Mouse (Mus musculus): ENCODE measurements around the gene Rbfox3. TPM values are rescaled to one million over a fixed set of nuclear protein-coding genes. Genes with fewer than 3 reads are reported as not detected.

Gene Rbfox3
- polyA plus RNA-seq, 1 experiment from 2014 or later, result 0.76 TPM

DNA sequence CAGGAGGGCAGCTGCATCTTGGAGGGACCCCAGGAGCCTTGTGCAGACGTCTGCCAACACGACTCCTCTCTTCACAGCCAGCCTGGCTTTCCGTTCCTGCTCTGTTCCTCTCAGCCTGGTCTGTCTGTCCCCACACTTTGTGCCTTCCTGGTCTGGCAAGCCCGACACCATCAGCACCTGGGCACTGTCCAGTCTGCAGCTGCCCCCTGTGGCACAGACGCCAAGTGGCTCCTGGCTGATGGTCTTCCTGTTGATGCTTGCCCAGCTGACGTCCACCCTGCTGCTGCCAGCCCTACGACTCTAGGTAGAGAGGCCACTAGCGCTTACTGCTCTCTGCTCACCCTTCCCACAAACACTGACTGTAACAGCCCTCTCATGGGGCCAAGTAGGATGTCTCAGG lies 365.1 kb downstream of the Rbfox3 start:
- WGBS, result 60% methylated on average over 8 of the region's 8 CpGs
- Histone ChIP-seq H3K4me1 (replicated peaks; ENCODE audit: control insufficient read depth, insufficient read depth) (no peaks in the 10 kb centered on the region), H3K9ac (ENCODE audit: low read length) (no peak overlapping the region), H3K27me3 (ENCODE audit: control insufficient read depth, insufficient read depth, low read length) (no peaks in the 10 kb centered on the region), H3K9me3 (ENCODE audit: control insufficient read depth, low read length) (no peaks in the 10 kb centered on the region), H3K4me3 (ENCODE audit: low read depth, low read length) (no peak overlapping the region), H3K4me2 (replicated peaks; ENCODE audit: low read depth) (no peak overlapping the region), H3K36me3 (ENCODE audit: control insufficient read depth, insufficient read depth, low read length) (no peaks in the 10 kb centered on the region), H3K27ac (replicated peaks) (no peak overlapping the region)
- no peak for ATAC-seq (ENCODE audit: low FRiP score, low TSS enrichment)
- no peak for DNase-seq (ENCODE audit: low spot score)
- TF ChIP-seq EP300 (optimal IDR thresholded peaks at IDR 0.05) (no peak), CTCF (IDR thresholded peaks at IDR 0.05; ENCODE audit: low read depth) (no peak)

GRCm38 (mm10) chr11:118545690-118546089 lies 365.7 kb downstream of the Rbfox3 start:
- Histone ChIP-seq H3K27ac (replicated peaks) (no peak overlapping the region), H3K4me1 (replicated peaks; ENCODE audit: control insufficient read depth, insufficient read depth) (no peaks in the 10 kb centered on the region), H3K4me2 (replicated peaks; ENCODE audit: low read depth) (no peak overlapping the region), H3K36me3 (ENCODE audit: control insufficient read depth, insufficient read depth, low read length) (no peaks in the 10 kb centered on the region), H3K4me3 (ENCODE audit: low read depth, low read length) (no peak overlapping the region), H3K9me3 (ENCODE audit: control insufficient read depth, low read length) (no peaks in the 10 kb centered on the region), H3K9ac (ENCODE audit: low read length) (no peak overlapping the region), H3K27me3 (ENCODE audit: control insufficient read depth, insufficient read depth, low read length) (no peaks in the 10 kb centered on the region)
- WGBS, result 24% methylated on average over 4 of the region's 4 CpGs
- ATAC-seq (ENCODE audit: low FRiP score, low TSS enrichment) (no peak), DNase-seq (ENCODE audit: low spot score) (no peak)
- no peak for TF ChIP-seq EP300 (optimal IDR thresholded peaks at IDR 0.05)
- TF ChIP-seq CTCF (IDR thresholded peaks at IDR 0.05; ENCODE audit: low read depth), result no peak

DNA sequence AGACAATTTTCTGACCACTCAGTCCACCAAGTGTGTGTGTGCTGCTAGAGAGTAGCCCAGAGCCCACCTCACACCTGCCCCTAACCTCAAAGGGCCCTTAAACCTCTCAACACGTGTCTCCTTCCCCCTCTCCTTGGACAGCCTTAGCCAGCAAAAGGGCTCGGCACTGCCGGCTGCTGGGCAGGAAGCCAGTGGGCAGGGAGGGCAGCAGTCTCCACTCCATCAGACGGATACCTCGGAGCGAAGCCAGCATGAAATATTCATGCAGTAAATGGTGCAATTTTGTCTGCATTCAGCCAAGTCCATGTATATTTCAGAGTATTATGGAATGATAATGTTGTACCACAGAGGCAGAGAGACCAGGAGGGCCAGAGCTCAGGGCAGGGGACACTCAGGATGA lies 366.8 kb downstream of the Rbfox3 start:
- ATAC-seq (ENCODE audit: low FRiP score, low TSS enrichment) (no peak), DNase-seq (ENCODE audit: low spot score) (no peak)
- no peak overlapping the region for H3K4me2 ChIP-seq (replicated peaks; ENCODE audit: low read depth)
- TF ChIP-seq EP300 (optimal IDR thresholded peaks at IDR 0.05), result no peak
- no peak for TF ChIP-seq CTCF (IDR thresholded peaks at IDR 0.05; ENCODE audit: low read depth)
- no peaks in the 10 kb centered on the region for H3K36me3 ChIP-seq (ENCODE audit: control insufficient read depth, insufficient read depth, low read length)
- H3K27ac ChIP-seq (replicated peaks), result no peak overlapping the region
- 53% methylated on average over 6 of the region's 6 CpGs for WGBS
- no peaks in the 10 kb centered on the region for H3K4me1 ChIP-seq (replicated peaks; ENCODE audit: control insufficient read depth, insufficient read depth)
- H3K27me3 ChIP-seq (ENCODE audit: control insufficient read depth, insufficient read depth, low read length), result no peaks in the 10 kb centered on the region
- H3K9ac ChIP-seq (ENCODE audit: low read length), result no peak overlapping the region
- no peak overlapping the region for H3K4me3 ChIP-seq (ENCODE audit: low read depth, low read length)
- H3K9me3 ChIP-seq (ENCODE audit: control insufficient read depth, low read length), result no peaks in the 10 kb centered on the region

GRCm38 (mm10) chr11:118542906-118543305 lies 368.5 kb downstream of the Rbfox3 start:
- Histone ChIP-seq H3K27me3 (ENCODE audit: control insufficient read depth, insufficient read depth, low read length) (no peaks in the 10 kb centered on the region), H3K9me3 (ENCODE audit: control insufficient read depth, low read length) (no peaks in the 10 kb centered on the region), H3K4me1 (replicated peaks; ENCODE audit: control insufficient read depth, insufficient read depth) (no peaks in the 10 kb centered on the region), H3K4me2 (replicated peaks; ENCODE audit: low read depth) (no peak overlapping the region), H3K9ac (ENCODE audit: low read length) (no peak overlapping the region), H3K4me3 (ENCODE audit: low read depth, low read length) (no peak overlapping the region), H3K27ac (replicated peaks) (no peak overlapping the region), H3K36me3 (ENCODE audit: control insufficient read depth, insufficient read depth, low read length) (no peaks in the 10 kb centered on the region)
- WGBS, result 69% methylated on average over 7 of the region's 7 CpGs
- TF ChIP-seq EP300 (optimal IDR thresholded peaks at IDR 0.05) (no peak), CTCF (IDR thresholded peaks at IDR 0.05; ENCODE audit: low read depth) (no peak)
- ATAC-seq (ENCODE audit: low FRiP score, low TSS enrichment), result no peak
- DNase-seq (ENCODE audit: low spot score), result no peak

DNA sequence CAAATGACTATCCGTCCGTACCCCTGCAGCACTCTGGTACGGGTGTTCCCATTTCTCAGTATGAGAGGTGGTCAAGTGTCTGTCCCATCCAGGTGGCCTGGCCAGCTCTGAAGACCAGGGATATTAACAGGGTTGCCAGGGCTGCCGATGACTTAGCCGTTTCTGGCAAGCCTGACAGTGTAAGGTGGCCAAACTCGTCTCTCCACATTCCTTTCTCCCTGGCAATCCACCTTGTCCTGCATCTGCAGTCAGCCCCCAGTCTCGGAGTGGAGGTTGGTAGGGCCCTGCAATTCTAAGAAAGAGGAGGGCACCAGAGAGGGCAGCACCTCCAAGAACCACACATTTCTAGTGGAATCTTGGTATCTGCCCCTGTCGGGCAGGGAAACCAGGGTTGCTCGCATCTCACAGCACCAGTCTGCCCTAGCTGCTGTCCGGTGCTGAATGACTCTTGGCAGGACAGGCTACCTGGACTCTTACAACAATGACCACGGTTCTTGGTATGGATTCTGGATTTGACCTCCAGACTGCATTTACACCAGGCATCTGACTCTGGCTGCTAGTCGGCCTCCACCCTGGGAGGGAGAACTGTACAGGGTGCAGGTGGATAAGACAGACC lies 370.9 kb downstream of the Rbfox3 start:
- H3K27ac ChIP-seq (replicated peaks), result no peak overlapping the region
- DNase-seq (ENCODE audit: low spot score) (peak; percentile 51), ATAC-seq (ENCODE audit: low FRiP score, low TSS enrichment) (peak; percentile 8; the same call in 1 of the 2 replicates)
- H3K27me3 ChIP-seq (ENCODE audit: control insufficient read depth, insufficient read depth, low read length), result no peaks in the 10 kb centered on the region
- no peaks in the 10 kb centered on the region for H3K4me1 ChIP-seq (replicated peaks; ENCODE audit: control insufficient read depth, insufficient read depth)
- H3K9me3 ChIP-seq (ENCODE audit: control insufficient read depth, low read length), result no peaks in the 10 kb centered on the region
- no peak overlapping the region for H3K4me2 ChIP-seq (replicated peaks; ENCODE audit: low read depth)
- TF ChIP-seq CTCF (IDR thresholded peaks at IDR 0.05; ENCODE audit: low read depth) (no peak), EP300 (optimal IDR thresholded peaks at IDR 0.05) (no peak)
- whole genome bisulfite sequencing, result 42% methylated on average over 12 of the region's 12 CpGs
- H3K9ac ChIP-seq (ENCODE audit: low read length), result no peak overlapping the region
- H3K36me3 ChIP-seq (ENCODE audit: control insufficient read depth, insufficient read depth, low read length), result no peaks in the 10 kb centered on the region
- no peak overlapping the region for H3K4me3 ChIP-seq (ENCODE audit: low read depth, low read length)

- H3K36me3 ChIP-seq (ENCODE audit: control insufficient read depth, insufficient read depth, low read length), result no peaks in the 10 kb centered on the region
- H3K4me1 ChIP-seq (replicated peaks; ENCODE audit: control insufficient read depth, insufficient read depth), result no peaks in the 10 kb centered on the region
- H3K27me3 ChIP-seq (ENCODE audit: control insufficient read depth, insufficient read depth, low read length), result no peaks in the 10 kb centered on the region
- H3K9me3 ChIP-seq (ENCODE audit: control insufficient read depth, low read length), result no peaks in the 10 kb centered on the region
- ATAC-seq (ENCODE audit: low FRiP score, low TSS enrichment) (no peak), DNase-seq (ENCODE audit: low spot score) (no peak)
- H3K27ac ChIP-seq (replicated peaks), result no peak overlapping the region
- H3K9ac ChIP-seq (ENCODE audit: low read length), result no peak overlapping the region
- WGBS, result 79% methylated on average over 11 of the region's 11 CpGs
- no peak overlapping the region for H3K4me2 ChIP-seq (replicated peaks; ENCODE audit: low read depth)
- TF ChIP-seq EP300 (optimal IDR thresholded peaks at IDR 0.05) (no peak), CTCF (IDR thresholded peaks at IDR 0.05; ENCODE audit: low read depth) (no peak)
- H3K4me3 ChIP-seq (ENCODE audit: low read depth, low read length), result no peak overlapping the region
Measured at GRCm38 (mm10) chr11:118538008-118538407, 373.4 kb downstream of the Rbfox3 start.

All from stomach, postnatal 0 days (tissue).